Mouse (Mus musculus) kidney, adult 11 months (tissue): ENCODE measurements at regions not wholly inside any gene's neighbourhood (a gene's known extent, or its start where the extent isn't known, plus 50 kb on each side); places are given as distances from the start of the nearest gene placed in this dataset.
A peak's percentile ranks its signal among the peaks of the same experiment; 100 is the strongest.
"Not testable (repeated sequence)": the region's sequence is repeated elsewhere in the genome, so short reads cannot be mapped to it uniquely, and the experiment has no call there.

Experiments used
- DNase-seq: peaks from one replicate; pipeline ENCODE4 v3.0.0; 2022

DNA sequence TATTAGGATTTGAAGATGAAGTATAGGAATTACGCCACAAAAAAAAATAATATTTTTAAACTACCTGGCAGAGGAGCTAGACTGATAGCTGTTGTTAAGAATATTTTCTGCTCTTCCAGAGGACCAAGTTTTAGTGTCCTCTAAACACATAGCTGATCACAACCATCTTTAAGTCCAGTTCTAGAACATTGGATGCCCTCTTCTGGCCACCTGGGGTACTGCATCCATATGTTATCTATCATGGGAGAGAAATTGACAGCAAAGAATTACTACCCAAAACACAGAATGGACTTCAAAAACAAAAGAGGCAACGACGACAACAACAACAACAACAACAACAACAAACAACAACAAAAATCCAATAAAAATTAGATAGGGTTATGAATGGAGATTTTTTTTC lies 71.0 kb upstream of the Prl4a1 start:
- DNase-seq, result peak; percentile 3

DNA sequence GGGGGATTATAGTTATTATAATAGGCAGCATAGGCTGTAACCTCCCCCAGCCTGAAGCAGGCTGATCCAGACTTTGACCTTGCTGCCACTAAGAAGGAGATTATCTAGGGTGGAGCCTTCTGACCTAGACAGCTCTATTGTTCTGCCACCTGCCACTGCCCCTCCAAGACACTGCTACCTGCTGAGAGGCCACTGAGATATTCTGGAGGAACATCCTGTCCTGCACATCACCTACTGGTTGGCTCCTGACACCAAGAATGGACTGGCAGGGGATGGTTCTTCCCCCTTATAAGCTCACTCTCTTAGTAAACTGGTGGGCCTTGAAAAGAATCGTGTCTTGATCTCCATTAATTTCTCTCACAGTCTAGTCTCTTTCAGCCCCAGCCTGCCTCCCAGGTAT lies 55.6 kb upstream of the Prl4a1 start:
- not testable (repeated sequence) for DNase-seq

DNA sequence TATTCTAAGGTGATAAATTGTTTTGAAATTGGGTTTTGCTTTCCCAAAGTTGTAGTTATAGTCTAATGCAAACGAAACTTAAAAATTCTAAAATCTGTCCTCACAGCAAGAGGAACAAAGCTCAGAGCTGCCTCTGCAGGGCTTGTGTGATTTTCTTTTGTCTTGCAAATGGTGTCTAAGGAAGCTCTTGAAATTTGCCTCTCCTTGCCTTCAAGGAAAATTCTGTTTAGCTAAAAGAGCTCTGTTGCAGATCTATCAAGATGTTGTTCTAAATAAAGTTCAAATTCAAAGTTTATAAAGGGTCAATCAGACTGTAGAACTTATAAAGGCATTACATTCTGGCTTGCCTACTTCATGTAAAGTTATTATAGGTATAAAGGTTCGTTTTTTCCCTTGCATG lies 53.6 kb upstream of the Prl4a1 start:
- DNase-seq, result not testable (repeated sequence)

DNA sequence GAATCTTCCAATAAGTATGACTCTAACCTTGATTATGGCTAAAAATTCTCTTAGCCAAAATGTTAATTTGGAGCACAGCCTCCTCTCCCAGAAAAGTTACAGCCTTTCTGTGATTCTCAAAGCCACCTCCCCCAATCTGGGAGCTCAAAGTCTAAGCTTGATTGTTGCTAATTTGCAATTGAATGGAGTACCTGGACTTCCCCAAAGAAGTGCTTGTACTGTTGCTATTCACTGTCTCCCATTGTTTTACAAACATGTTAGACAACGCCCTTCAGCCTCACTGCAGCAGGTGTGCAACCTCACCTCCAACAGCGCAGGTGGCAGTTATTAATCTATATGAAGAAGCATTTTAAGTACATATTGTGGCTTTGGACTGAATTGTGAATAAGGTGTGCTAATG lies 50.0 kb upstream of the Prl4a1 start:
- not testable (repeated sequence) for DNase-seq
